In genomic region chr9:59951001-59951750, GRCm38 (mm10) we compare ENCODE assay signal across 26 mouse cellular contexts. TPM values are rescaled to one million over a fixed set of nuclear protein-coding genes. Genes with fewer than 3 reads are reported as not detected.
A peak's percentile ranks its signal among the peaks of the same experiment; 100 is the strongest.
DNase-seq lines count a peak whose midpoint lies in the region; ATAC-seq lines count a peak whose summit lies in the region.
"Had no signal": no experiment of that assay in that cellular context is flagged by ENCODE, and none has a peak within 500 bp of the region (broad histone marks: within the 10 kb centered on the region; RNA-seq: fewer than 3 reads in every experiment).

No protein-coding gene starts in this region.

- H3K27me3 ChIP-seq in hindbrain, embryonic 10.5 days (ENCODE audit: insufficient read depth, poor library complexity, severe bottlenecking) = no peaks in the 10 kb centered on the region
- no peaks in the 10 kb centered on the region for H3K27me3 ChIP-seq in hindbrain, embryonic 14.5 days (ENCODE audit: control insufficient read depth, insufficient read depth, low read length)
- H3K27me3 ChIP-seq in kidney, embryonic 15.5 days = no peaks in the 10 kb centered on the region
- H3K27me3 ChIP-seq: embryonic facial prominence, embryonic 12.5 days; embryonic facial prominence, embryonic 15.5 days; forebrain, embryonic 12.5 days; hindbrain, embryonic 15.5 days had no signal

- peaks cover 15% of the 10 kb centered on the region; the same call in 1 of the 2 replicates for H3K4me1 ChIP-seq in hindbrain, embryonic 10.5 days (replicated peaks)
- H3K4me1 ChIP-seq in hindbrain, embryonic 14.5 days (replicated peaks; ENCODE audit: control insufficient read depth, insufficient read depth, low read length) = no peaks in the 10 kb centered on the region
- H3K4me1 ChIP-seq in kidney, embryonic 15.5 days = 0 out of 2 replicates have a peak, but pooled peaks cover 3% of the 10 kb centered on the region
- H3K4me1 ChIP-seq: hindbrain, embryonic 15.5 days had no signal

- H3K36me3 ChIP-seq in hindbrain, embryonic 10.5 days = no peaks in the 10 kb centered on the region
- no peaks in the 10 kb centered on the region for H3K36me3 ChIP-seq in hindbrain, embryonic 14.5 days (replicated peaks; ENCODE audit: control insufficient read depth, insufficient read depth)
- no peaks in the 10 kb centered on the region for H3K36me3 ChIP-seq in kidney, embryonic 15.5 days
- H3K36me3 ChIP-seq: embryonic facial prominence, embryonic 12.5 days; embryonic facial prominence, embryonic 15.5 days; forebrain, embryonic 12.5 days; hindbrain, embryonic 15.5 days had no signal

- H3K9ac ChIP-seq in hindbrain, embryonic 14.5 days = no peak overlapping the region
- H3K9ac ChIP-seq in kidney, embryonic 15.5 days = no peak overlapping the region
- H3K9ac ChIP-seq: embryonic facial prominence, embryonic 12.5 days; embryonic facial prominence, embryonic 15.5 days; forebrain, embryonic 12.5 days; hindbrain, embryonic 15.5 days had no signal

- 91% methylated on average over 9 of the region's 9 CpGs for WGBS in hindbrain, embryonic 10.5 days
- 91% methylated on average over 9 of the region's 9 CpGs for WGBS in hindbrain, embryonic 14.5 days
- 91% methylated on average over 9 of the region's 9 CpGs for WGBS in kidney, embryonic 15.5 days

- no peak for ATAC-seq in hindbrain, embryonic 14.5 days (ENCODE audit: low FRiP score)
- ATAC-seq in kidney, embryonic 15.5 days (replicated peaks; ENCODE audit: low FRiP score) = no peak
- ATAC-seq: CD4-positive, CD25-positive, alpha-beta regulatory T cell, adult 4 months; forebrain, embryonic 16.5 days had no signal

- H3K4me2 ChIP-seq in hindbrain, embryonic 14.5 days (replicated peaks) = no peak overlapping the region
- H3K4me2 ChIP-seq in kidney, embryonic 15.5 days = no peak overlapping the region
- H3K4me2 ChIP-seq: embryonic facial prominence, embryonic 12.5 days; embryonic facial prominence, embryonic 15.5 days; forebrain, embryonic 12.5 days; heart, embryonic 11.5 days; hindbrain, embryonic 15.5 days had no signal

- H3K4me3 ChIP-seq in hindbrain, embryonic 10.5 days = no peak overlapping the region
- H3K4me3 ChIP-seq in hindbrain, embryonic 14.5 days (replicated peaks; ENCODE audit: low read length) = no peak overlapping the region
- H3K4me3 ChIP-seq in kidney, embryonic 15.5 days (replicated peaks) = no peak overlapping the region
- H3K4me3 ChIP-seq: embryonic facial prominence, embryonic 12.5 days; embryonic facial prominence, embryonic 15.5 days; forebrain, embryonic 12.5 days; hindbrain, embryonic 15.5 days had no signal

- H3K9me3 ChIP-seq in hindbrain, embryonic 10.5 days = no peaks in the 10 kb centered on the region
- H3K9me3 ChIP-seq in hindbrain, embryonic 14.5 days (ENCODE audit: control insufficient read depth, low read length) = no peaks in the 10 kb centered on the region
- no peaks in the 10 kb centered on the region for H3K9me3 ChIP-seq in kidney, embryonic 15.5 days (replicated peaks)
- H3K9me3 ChIP-seq: embryonic facial prominence, embryonic 12.5 days; embryonic facial prominence, embryonic 15.5 days; forebrain, embryonic 12.5 days; hindbrain, embryonic 15.5 days had no signal

- DNase-seq in hindbrain, embryonic 10.5 days (ENCODE audit: low spot score) = no peak
- DNase-seq in hindbrain, embryonic 14.5 days (ENCODE audit: low spot score) = no peak
- peak; percentile 36 for DNase-seq in testis, postnatal 10 days (ENCODE audit: low spot score)
- no peak for DNase-seq in testis, postnatal 14 days (ENCODE audit: low spot score)
- peak; percentile 67 for DNase-seq in retina, postnatal 7 days (ENCODE audit: low read depth, low spot score)
- DNase-seq: adrenal gland, adult 2 months; adrenal gland, postnatal 14 days; cerebellum, adult 11 months; cerebellum, adult 2 months; cerebellum, adult 9-11 months; cerebellum, postnatal 25 days; gastrocnemius, postnatal 10 days; gastrocnemius, postnatal 36 days; heart, postnatal 36 days had no signal

- H3K27ac ChIP-seq in hindbrain, embryonic 10.5 days = peak overlapping the region; percentile 12; the same call in 1 of the 2 replicates
- H3K27ac ChIP-seq in hindbrain, embryonic 14.5 days = no peak overlapping the region
- H3K27ac ChIP-seq in kidney, embryonic 15.5 days = no peak overlapping the region
- H3K27ac ChIP-seq: embryonic facial prominence, embryonic 12.5 days; embryonic facial prominence, embryonic 15.5 days; forebrain, embryonic 12.5 days; hindbrain, embryonic 15.5 days had no signal

RNA-seq across cellular contexts. Expression of gene Nr2e3, which starts 9.3 kb away (rescaled TPM):
- not detected in 2 replicates for polyA plus RNA-seq in hindbrain, embryonic 10.5 days (2016; fragmentation: Nextera tagmentation; extraction: Ambion mirVana)
- polyA plus RNA-seq in hindbrain, embryonic 14.5 days (2014; fragmentation: Nextera tagmentation; extraction: Ambion mirVana) = not detected in 2 replicates
- not detected in 2 replicates for polyA plus RNA-seq in kidney, embryonic 15.5 days (2015; fragmentation: Nextera tagmentation; extraction: Ambion mirVana)
- polyA plus RNA-seq: adrenal gland, adult 2 months; C2C12; CD4-positive, CD25-positive, alpha-beta regulatory T cell, adult 4 months; cerebellum, adult 2 months; forebrain, embryonic 16.5 days; heart, embryonic 11.5 days; heart, embryonic 14.5 days; heart, postnatal 0 days; hindbrain, embryonic 11.5 days; hindbrain, embryonic 15.5 days had no signal

Comparison
In these comparisons a context has a peak if more than half of its experiments do, and no peak if none do; other contexts are left out.
1. DNase-seq: peak in testis, postnatal 10 days (single experiment) and retina, postnatal 7 days (single experiment); none in hindbrain, embryonic 10.5 days (single experiment), hindbrain, embryonic 14.5 days (single experiment) and testis, postnatal 14 days (single experiment).